ENCODE assay signal across 19 mouse cellular contexts in the genomic region with DNA sequence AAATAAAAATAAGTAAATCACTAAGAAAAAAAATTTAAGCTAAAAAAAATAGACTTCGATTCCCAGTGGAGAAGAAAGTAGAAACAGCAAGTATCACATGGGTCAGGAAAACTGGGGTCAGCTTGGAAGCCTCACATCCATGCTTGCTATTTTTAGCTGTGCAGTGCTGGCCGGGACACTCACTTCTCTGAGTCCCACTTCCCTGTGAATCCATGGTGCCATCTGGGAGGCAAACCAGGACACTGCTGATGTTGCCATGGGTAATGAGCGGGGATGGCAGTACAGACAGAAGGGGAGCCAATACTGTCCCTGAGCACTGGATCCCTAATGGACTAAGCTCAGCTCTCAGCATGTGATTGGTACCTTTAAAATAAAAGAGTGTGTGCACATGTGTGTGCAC. TPM values are rescaled to one million over a fixed set of nuclear protein-coding genes. Genes with fewer than 3 reads are reported as not detected.
DNase-seq lines count a peak whose midpoint lies in the region; ATAC-seq lines count a peak whose summit lies in the region.
"Had no signal": no experiment of that assay in that cellular context is flagged by ENCODE, and none has a peak within 500 bp of the region (broad histone marks: within the 10 kb centered on the region; RNA-seq: fewer than 3 reads in every experiment).

No protein-coding gene starts in this region.

- no peaks in the 10 kb centered on the region for H3K27me3 ChIP-seq in kidney, embryonic 15.5 days
- H3K27me3 ChIP-seq in heart, embryonic 16.5 days (ENCODE audit: control insufficient read depth, insufficient read depth, low read length) = no peaks in the 10 kb centered on the region
- H3K27me3 ChIP-seq: embryonic facial prominence, embryonic 12.5 days; forebrain, embryonic 15.5 days; intestine, embryonic 15.5 days had no signal

- WGBS in kidney, embryonic 15.5 days = 60% methylated on average over 3 of the region's 3 CpGs
- 54% methylated on average over 3 of the region's 3 CpGs for WGBS in heart, embryonic 16.5 days

- H3K4me1 ChIP-seq in kidney, embryonic 15.5 days = peaks cover 18% of the 10 kb centered on the region
- peaks cover 16% of the 10 kb centered on the region for H3K4me1 ChIP-seq in heart, embryonic 16.5 days (ENCODE audit: control insufficient read depth, insufficient read depth, low read length)
- H3K4me1 ChIP-seq: intestine, embryonic 15.5 days had no signal

- H3K36me3 ChIP-seq in kidney, embryonic 15.5 days = no peaks in the 10 kb centered on the region
- no peaks in the 10 kb centered on the region for H3K36me3 ChIP-seq in heart, embryonic 16.5 days (ENCODE audit: control insufficient read depth, insufficient read depth)
- H3K36me3 ChIP-seq: embryonic facial prominence, embryonic 12.5 days; forebrain, embryonic 15.5 days; G1E; hindbrain, embryonic 13.5 days; intestine, embryonic 15.5 days had no signal

- no peak overlapping the region for H3K4me3 ChIP-seq in kidney, embryonic 15.5 days (replicated peaks)
- H3K4me3 ChIP-seq in heart, embryonic 16.5 days (ENCODE audit: low read length) = no peak overlapping the region
- H3K4me3 ChIP-seq: embryonic facial prominence, embryonic 12.5 days; forebrain, embryonic 15.5 days; hindbrain, embryonic 13.5 days; intestine, embryonic 15.5 days had no signal

- no peaks in the 10 kb centered on the region for H3K9me3 ChIP-seq in kidney, embryonic 15.5 days (replicated peaks)
- H3K9me3 ChIP-seq in heart, embryonic 16.5 days (replicated peaks; ENCODE audit: control insufficient read depth, low read length) = no peaks in the 10 kb centered on the region
- H3K9me3 ChIP-seq: embryonic facial prominence, embryonic 12.5 days; forebrain, embryonic 15.5 days; G1E; hindbrain, embryonic 13.5 days; intestine, embryonic 15.5 days had no signal

- H3K9ac ChIP-seq in kidney, embryonic 15.5 days = no peak overlapping the region
- no peak overlapping the region for H3K9ac ChIP-seq in heart, embryonic 16.5 days (ENCODE audit: low read length)
- H3K9ac ChIP-seq: embryonic facial prominence, embryonic 12.5 days; forebrain, embryonic 15.5 days; hindbrain, embryonic 13.5 days; intestine, embryonic 15.5 days had no signal

- no peak for ATAC-seq in kidney, embryonic 15.5 days (replicated peaks; ENCODE audit: low FRiP score)
- ATAC-seq in heart, embryonic 16.5 days (replicated peaks; ENCODE audit: extremely low read depth, insufficient read depth, low FRiP score) = 0 out of 2 replicates have a peak, but pooled peaks have one; percentile 30
- ATAC-seq: CD4-positive, CD25-positive, alpha-beta regulatory T cell, adult 4 months; forebrain, embryonic 15.5 days; intestine, embryonic 15.5 days had no signal

- DNase-seq in heart, adult 9 months (ENCODE audit: low spot score in 2 of 2) = peak; percentile 40 to 46
- DNase-seq in heart, postnatal 36 days = no peak
- no peak for DNase-seq in kidney, postnatal 36 days
- peak; percentile 35 for DNase-seq in heart, postnatal 4 days
- DNase-seq in adrenal gland, postnatal 14 days = no peak
- DNase-seq: adrenal gland, postnatal 10 days; cerebellum, adult 11-12 months; cerebellum, adult 9-10 months; cerebellum, postnatal 25 days; gastrocnemius, postnatal 10 days; kidney, adult 18-20 months had no signal

- intact Hi-C loops in heart, postnatal 36 days (cut with DNase I) = no loop called here

- H3K4me2 ChIP-seq in kidney, embryonic 15.5 days = no peak overlapping the region
- H3K4me2 ChIP-seq in heart, embryonic 16.5 days (ENCODE audit: low read depth, low read length) = no peak overlapping the region
- H3K4me2 ChIP-seq: embryonic facial prominence, embryonic 12.5 days; forebrain, embryonic 15.5 days; hindbrain, embryonic 13.5 days; intestine, embryonic 15.5 days had no signal

- 0 out of 2 replicates have a peak overlapping the region, but pooled peaks have one; percentile 34 for H3K27ac ChIP-seq in kidney, embryonic 15.5 days
- no peak overlapping the region for H3K27ac ChIP-seq in heart, embryonic 16.5 days (ENCODE audit: low read length)
- H3K27ac ChIP-seq: embryonic facial prominence, embryonic 12.5 days; forebrain, embryonic 15.5 days; hindbrain, embryonic 13.5 days; intestine, embryonic 15.5 days had no signal

RNA-seq across cellular contexts. Expression of a gene that starts 28.2 kb away (rescaled TPM):
- total RNA-seq in heart, postnatal 36 days (2021) = 100 to 1,000 TPM; 405 to 444 TPM
- 1.0 and 1.7 TPM in 2 replicates for polyA plus RNA-seq in kidney, embryonic 15.5 days (2015; fragmentation: Nextera tagmentation; extraction: Ambion mirVana)
- polyA plus RNA-seq in heart, embryonic 16.5 days (2015; fragmentation: Nextera tagmentation; extraction: Ambion mirVana) = 16.7 and 21.9 TPM in 2 replicates
- 100 to 1,000 TPM; 432 to 451 TPM for total RNA-seq in heart, postnatal 4 days (2021)
- total RNA-seq in adrenal gland, postnatal 14 days (2021) = 9.0 and 10.5 TPM in 2 replicates
- total RNA-seq: G1E had no signal
- polyA plus RNA-seq: G1E had no signal

Comparison
In these comparisons a context has a peak if more than half of its experiments do, and no peak if none do; other contexts are left out.
1. DNase-seq: peak in heart, adult 9 months (2 of 2) and heart, postnatal 4 days (single experiment); none in heart, postnatal 36 days (0 of 2), kidney, postnatal 36 days (0 of 2) and adrenal gland, postnatal 14 days (single experiment).
2. RNA of a gene that starts 28.2 kb away (total RNA-seq): 432 to 451 TPM in heart, postnatal 4 days and 405 to 444 TPM in heart, postnatal 36 days; 9.0 to 10.5 TPM in adrenal gland, postnatal 14 days; every median in the first group is over 10 times any median in the second.